Mouse (Mus musculus): ENCODE results near the gene Spdl1. TPM values are rescaled to one million over a fixed set of nuclear protein-coding genes. Genes with fewer than 3 reads are reported as not detected.

The Spdl1 gene
- total and polyA plus RNA-seq, 3 experiments = 45.2 to 72.8 (median 61.1) TPM

GRCm38 (mm10) chr11:34782516-34783430 is 50.7 kb downstream of the Spdl1 start:
- peak overlapping the region; percentile 94 for H3K27ac ChIP-seq (ENCODE audit: insufficient read depth, low read depth)
- peaks cover 51% of the 10 kb centered on the region for H3K79me2 ChIP-seq (replicated peaks; ENCODE audit: control insufficient read depth, extremely low read depth, insufficient read depth, poor library complexity, severe bottlenecking)
- peaks cover 14 to 46% of the 10 kb centered on the region in 2 experiments for H3K36me3 ChIP-seq (replicated peaks in 1 of 2; ENCODE audit: control insufficient read depth in 1 of 2, insufficient read depth in 1 of 2, low read length in 1 of 2)
- no peaks in the 10 kb centered on the region for H3K27me3 ChIP-seq (replicated peaks)
- H3K4me2 ChIP-seq (ENCODE audit: insufficient read depth, low read depth, poor library complexity, severe bottlenecking) = peak overlapping the region; percentile 88
- H3K9ac ChIP-seq (ENCODE audit: insufficient read depth, low read depth) = peak overlapping the region; percentile 95
- in situ Hi-C loops (cut with MboI; ENCODE audit: low pct_ligation_motif_present, low pct_unique_long_range_greater_than_20kb, low sequenced_read_pairs) = no loop called here
- dilution Hi-C loops (cut with MboI; ENCODE audit: extremely low pct_ligation_motif_present, extremely low pct_unique_long_range_greater_than_20kb, low sequenced_read_pairs) = no loop called here
- peak; percentile 99 for DNase-seq (ENCODE audit: extremely low read depth)
- peaks cover 28 to 56% of the 10 kb centered on the region in 2 experiments for H3K4me1 ChIP-seq (ENCODE audit: control insufficient read depth in 1 of 2, insufficient read depth in 2 of 2)
- no peaks in the 10 kb centered on the region for H3K9me3 ChIP-seq (replicated peaks; ENCODE audit: low read length)
- H3K4me3 ChIP-seq (replicated peaks in 1 of 3; ENCODE audit: low read depth in 2 of 3, low read length in 2 of 3, poor library complexity in 1 of 3) = peak overlapping the region; percentile 72 to 88 (median 81)
- peak; percentile 74 for TF ChIP-seq JUN (IDR thresholded peaks at IDR 0.05; ENCODE audit: insufficient read depth, low read depth, low read length)
- peak; percentile 84 for TF ChIP-seq JUND (conservative IDR thresholded peaks at IDR 0.05; ENCODE audit: low read depth, low read length)
- TF ChIP-seq POLR2A (IDR thresholded peaks at IDR 0.05; ENCODE audit: low read depth, low read length) = peak; percentile 58; the same call in 1 of the 2 replicates
- TF ChIP-seq E2F4 (IDR thresholded peaks at IDR 0.05; ENCODE audit: insufficient replicate concordance, low read depth, low read length) = 0 out of 2 replicates have a peak, but pooled peaks have one; percentile 13
- TF ChIP-seq HCFC1 (IDR thresholded peaks at IDR 0.05; ENCODE audit: low read depth, low read length) = peak; percentile 86
- no peak for TF ChIP-seq UBTF (IDR thresholded peaks at IDR 0.05; ENCODE audit: low read depth, low read length)
- TF ChIP-seq BHLHE40 (IDR thresholded peaks at IDR 0.05; ENCODE audit: low read depth, low read length) = peak; percentile 87
- TF ChIP-seq NRF1 (IDR thresholded peaks at IDR 0.05; ENCODE audit: low read depth, low read length) = peak; percentile 39; the same call in 1 of the 2 replicates
- TF ChIP-seq EP300 (IDR thresholded peaks at IDR 0.05; ENCODE audit: low read length) = peak; percentile 85
- peak; percentile 57 for TF ChIP-seq ZMIZ1 (IDR thresholded peaks at IDR 0.05; ENCODE audit: low read depth, low read length)
- no peak for TF ChIP-seq RAD21 (IDR thresholded peaks at IDR 0.05; ENCODE audit: low read depth, low read length)
- TF ChIP-seq MAX (IDR thresholded peaks at IDR 0.05; ENCODE audit: low read length) = peak; percentile 84
- peak; percentile 79 for TF ChIP-seq MXI1 (IDR thresholded peaks at IDR 0.05; ENCODE audit: low read depth, low read length)
- TF ChIP-seq IRF4 (IDR thresholded peaks at IDR 0.05; ENCODE audit: low read depth, low read length) = peak; percentile 90
- peak; percentile 96 for TF ChIP-seq ELF1 (IDR thresholded peaks at IDR 0.05; ENCODE audit: low read depth, low read length)
- peak; percentile 86 for TF ChIP-seq MAZ (IDR thresholded peaks at IDR 0.05; ENCODE audit: low read depth, low read length)
- peak; percentile 98 for TF ChIP-seq SIN3A (IDR thresholded peaks at IDR 0.05; ENCODE audit: low read length)
- peak; percentile 9; the same call in 1 of the 2 replicates for TF ChIP-seq POLR2AphosphoS2 (IDR thresholded peaks at IDR 0.05; ENCODE audit: low read depth, low read length)
- peak; percentile 75 for TF ChIP-seq USF1 (IDR thresholded peaks at IDR 0.05; ENCODE audit: low read depth, low read length)
- TF ChIP-seq SMC3 (IDR thresholded peaks at IDR 0.05; ENCODE audit: low read depth, low read length) = peak; percentile 5; the same call in 1 of the 2 replicates
- TF ChIP-seq TBP (conservative IDR thresholded peaks at IDR 0.05; ENCODE audit: low read depth, low read length) = peak; percentile 96
- TF ChIP-seq ZKSCAN1 (IDR thresholded peaks at IDR 0.05; ENCODE audit: borderline replicate concordance, low read depth, low read length) = no peak; the same call in 1 of the 2 replicates
- peak; percentile 82; the same call in 1 of the 2 replicates for TF ChIP-seq RCOR1 (conservative IDR thresholded peaks at IDR 0.05; ENCODE audit: low read depth, low read length)
- peak; percentile 11; the same call in 1 of the 2 replicates for TF ChIP-seq GABPA (IDR thresholded peaks at IDR 0.05; ENCODE audit: insufficient replicate concordance, low read depth, low read length)
- TF ChIP-seq ZC3H11A (IDR thresholded peaks at IDR 0.05; ENCODE audit: low read depth, low read length) = no peak
- TF ChIP-seq KAT2A (IDR thresholded peaks at IDR 0.05; ENCODE audit: insufficient replicate concordance, low read length) = peak; percentile 87; the same call in 1 of the 2 replicates
- peak; percentile 78 for TF ChIP-seq MAFK (IDR thresholded peaks at IDR 0.05; ENCODE audit: insufficient replicate concordance, low read length)
- peak; percentile 70 for TF ChIP-seq NELFE (IDR thresholded peaks at IDR 0.05; ENCODE audit: low read depth, low read length)
- peak; percentile 92 for TF ChIP-seq CHD1 (IDR thresholded peaks at IDR 0.05; ENCODE audit: low read depth, low read length)
- TF ChIP-seq USF2 (conservative IDR thresholded peaks at IDR 0.05; ENCODE audit: low read depth, low read length) = 0 out of 2 replicates have a peak, but pooled peaks have one; percentile 21
- peak; percentile 84; the same call in 1 of the 2 replicates for TF ChIP-seq MEF2A (IDR thresholded peaks at IDR 0.05; ENCODE audit: borderline replicate concordance, low read depth, low read length)
- TF ChIP-seq ZNF384 (IDR thresholded peaks at IDR 0.05; ENCODE audit: low read depth, low read length) = peak; percentile 37; the same call in 1 of the 2 replicates
- peak; percentile 96 for TF ChIP-seq MYC (IDR thresholded peaks at IDR 0.05; ENCODE audit: low read depth, low read length)
- TF ChIP-seq ETS1 (conservative IDR thresholded peaks at IDR 0.05; ENCODE audit: low read depth, low read length) = peak; percentile 94
- peak; percentile 96 for TF ChIP-seq TCF12 (IDR thresholded peaks at IDR 0.05; ENCODE audit: low read depth, low read length)
- TF ChIP-seq PAX5 (IDR thresholded peaks at IDR 0.05; ENCODE audit: low read length) = no peak
- TF ChIP-seq CHD2 (IDR thresholded peaks at IDR 0.05; ENCODE audit: low read length) = peak; percentile 96

All from CH12.LX (cell line).